Mouse (Mus musculus) heart, postnatal 25 days (tissue): ENCODE results near the gene Zbtb8b. TPM values are rescaled to one million over a fixed set of nuclear protein-coding genes. Genes with fewer than 3 reads are reported as not detected.

Experiments used
- DNase-seq: peaks from one replicate; pipeline ENCODE4 v3.0.0; 2022; ENCODE audit warnings: low spot score
- intact Hi-C: fragments of 180-260 bp; cut with DNase I; formaldehyde crosslinking; loops from one replicate; pipeline ENCODE4 v1.15.1; 2025
- total RNA-seq, 2 experiments: library from RNA; stranded (reverse); gene quantifications; 2 replicates each; pipeline ENCODE4 v1.2.3; 2021

The Zbtb8b gene
- total RNA-seq, 2 experiments from 2014 or later = 0.08 TPM; not detected in 1

- DNase-seq = no peak
- intact Hi-C loops = no loop called here
Measured at GRCm38 (mm10) chr4:129379805-129380204, 60.8 kb downstream of the Zbtb8b start.

- DNase-seq = no peak
- intact Hi-C loops = no loop called here
Measured at GRCm38 (mm10) chr4:129377601-129378390, 62.9 kb downstream of the Zbtb8b start, which contains the start of gene Zbtb8a. Gene Zbtb8a (minus strand): TSS chr4:129378116.

- intact Hi-C loops = no loop called here
- peak; percentile 20 for DNase-seq
Measured at GRCm38 (mm10) chr4:129376961-129377545, 63.6 kb downstream of the Zbtb8b start.

GRCm38 (mm10) chr4:129375821-129376220 lies 64.8 kb downstream of the Zbtb8b start:
- intact Hi-C loops = no loop called here
- no peak for DNase-seq

Other genes with a start within 250 kb of the Zbtb8b start
- 1 to 10 TPM; 3.3 to 6.1 TPM for gene C77080, start 179.4 kb downstream of the Zbtb8b start, total RNA-seq
- gene Sync, start 153.2 kb downstream of the Zbtb8b start, total RNA-seq = 10 to 100 TPM; 15.5 to 16.3 TPM
- 10 to 100 TPM; 77.5 to 84.0 TPM for gene Rbbp4, start 105.5 kb downstream of the Zbtb8b start, total RNA-seq
- gene Zbtb8os, start 105.2 kb downstream of the Zbtb8b start, total RNA-seq = 10 to 100 TPM; 18.6 to 22.7 TPM
- 1 to 10 TPM; 3.5 to 3.7 TPM for gene Zbtb8a, start 62.7 kb downstream of the Zbtb8b start, total RNA-seq
- 10 to 100 TPM; 40.6 to 45.6 TPM for gene Bsdc1, start 20.7 kb upstream of the Zbtb8b start, total RNA-seq
- gene Tssk3, start 50.2 kb upstream of the Zbtb8b start, total RNA-seq = not detected
- not detected for gene Fam229a, start 50.3 kb upstream of the Zbtb8b start, total RNA-seq
- 1 to 10 TPM; 6.8 to 7.8 TPM for gene Marcksl1, start 72.7 kb upstream of the Zbtb8b start, total RNA-seq
- gene Hdac1, start 101.9 kb upstream of the Zbtb8b start, total RNA-seq = 10 to 100 TPM; 15.9 to 18.6 TPM
- 1 to 10 TPM in 1 of 2 experiments, under 1 TPM in 1; 0.47 to 1.2 TPM for gene Lck, start 132.8 kb upstream of the Zbtb8b start, total RNA-seq
- 1 to 10 TPM in 1 of 2 experiments, under 1 TPM in 1; 0.70 to 1.0 TPM for gene Fam167b, start 137.7 kb upstream of the Zbtb8b start, total RNA-seq
- gene Eif3i, start 159.8 kb upstream of the Zbtb8b start, total RNA-seq = 100 to 1,000 TPM; 119 to 129 TPM
- gene Tmem234, start 159.8 kb upstream of the Zbtb8b start, total RNA-seq = 10 to 100 TPM; 38.5 to 42.3 TPM
- 1 to 10 TPM in 1 of 2 experiments, under 1 TPM in 1; 0.61 to 1.5 TPM for gene Dcdc2b, start 173.4 kb upstream of the Zbtb8b start, total RNA-seq
- gene Iqcc, start 178.2 kb upstream of the Zbtb8b start, total RNA-seq = 10 to 100 TPM; 17.2 to 19.1 TPM
- 10 to 100 TPM; 25.3 to 28.5 TPM for gene Ccdc28b, start 183.1 kb upstream of the Zbtb8b start, total RNA-seq
- 10 to 100 TPM; 26.2 to 27.3 TPM for gene Txlna, start 200.2 kb upstream of the Zbtb8b start, total RNA-seq
- gene Kpna6, start 231.9 kb upstream of the Zbtb8b start, total RNA-seq = 10 to 100 TPM; 71.7 to 79.6 TPM